Mouse (Mus musculus): ENCODE data around the gene Folr1.
A peak's percentile ranks its signal among the peaks of the same experiment; 100 is the strongest.

GRCm38 (mm10) chr7:101822836-101823757 is 47.5 kb downstream of the Folr1 start:
- TF ChIP-seq CTCF (IDR thresholded peaks at IDR 0.05; ENCODE audit: low read depth) (peak; percentile 40), EP300 (IDR thresholded peaks at IDR 0.05; ENCODE audit: low read depth) (no peak)
